In the genomic region with DNA sequence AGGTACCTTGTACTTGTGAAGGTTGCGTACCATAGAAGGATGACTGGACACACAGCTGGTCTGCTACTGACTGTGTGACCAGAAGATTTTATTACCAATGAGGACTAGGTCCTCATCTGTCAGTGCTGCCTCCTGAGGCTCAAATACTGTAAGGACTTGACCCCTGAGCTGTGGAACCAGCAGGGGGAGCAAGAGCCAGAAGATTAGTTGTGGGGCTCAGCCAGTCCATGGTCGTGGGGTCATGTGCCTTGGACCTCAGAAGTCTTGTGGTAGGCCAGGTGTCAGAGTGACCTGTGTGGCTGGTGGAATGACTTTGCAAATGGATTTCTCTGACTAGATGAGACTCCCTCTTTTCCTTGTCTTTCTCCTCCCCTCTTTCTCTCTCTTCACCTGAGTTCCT, we compare ENCODE assay signal across 9 mouse cellular contexts. TPM values are rescaled to one million over a fixed set of nuclear protein-coding genes. Genes with fewer than 3 reads are reported as not detected.
DNase-seq lines count a peak whose midpoint lies in the region; ATAC-seq and TF ChIP-seq lines count a peak whose summit lies in the region.
"Had no signal": no experiment of that assay in that cellular context is flagged by ENCODE, and none has a peak within 500 bp of the region (broad histone marks: within the 10 kb centered on the region; RNA-seq: fewer than 3 reads in every experiment).

No protein-coding gene starts in this region.

- H3K4me3 ChIP-seq in left cerebral cortex, adult 2 months, result no peak overlapping the region
- no peak overlapping the region for H3K4me3 ChIP-seq in forebrain, postnatal 0 days (ENCODE audit: low read depth, low read length)

- no peaks in the 10 kb centered on the region for H3K4me1 ChIP-seq in forebrain, postnatal 0 days (ENCODE audit: insufficient read depth)

- peak; percentile 29 for TF ChIP-seq CTCF in left cerebral cortex, adult 2 months (IDR thresholded peaks at IDR 0.05)
- no peak for TF ChIP-seq CTCF in forebrain, postnatal 0 days (IDR thresholded peaks at IDR 0.05; ENCODE audit: low read depth)

- no peak overlapping the region for H3K4me2 ChIP-seq in forebrain, postnatal 0 days (ENCODE audit: low read depth)

- DNase-seq in left cerebral cortex, adult 2 months (ENCODE audit: extremely low spot score in 1 of 2, low spot score in 2 of 2), result no peak
- no peak for DNase-seq in left cerebral cortex, postnatal 14 days (ENCODE audit: low spot score in 2 of 2)
- DNase-seq in NIH3T3 (ENCODE audit: low read depth), result peak; percentile 17
- peak; percentile 4 for DNase-seq in brain, adult 2 months (ENCODE audit: low read depth, low spot score)
- peak; percentile 32 for DNase-seq in lung, postnatal 10 days
- DNase-seq in spleen, postnatal 36 days (ENCODE audit: low spot score in 2 of 2), result no peak
- DNase-seq in forebrain, postnatal 0 days, result no peak
- DNase-seq in cerebellum, adult 9-10 months, result no peak

- no peak overlapping the region for H3K27ac ChIP-seq in left cerebral cortex, adult 2 months
- H3K27ac ChIP-seq in forebrain, postnatal 0 days (ENCODE audit: low read depth, low read length), result no peak overlapping the region

- no peak overlapping the region for H3K9ac ChIP-seq in forebrain, postnatal 0 days

- WGBS in forebrain, postnatal 0 days, result 83% methylated on average over 2 of the region's 2 CpGs

- H3K36me3 ChIP-seq in forebrain, postnatal 0 days (ENCODE audit: insufficient read depth), result no peaks in the 10 kb centered on the region

- H3K9me3 ChIP-seq in forebrain, postnatal 0 days (ENCODE audit: low read length), result no peaks in the 10 kb centered on the region

- intact Hi-C loops in left cerebral cortex, adult 2 months (cut with DNase I), result loop anchor here (5.0 kb wide), 2 partner anchors 84 to 129 kb away; no protein-coding TSS in a partner anchor
- intact Hi-C loops in left cerebral cortex, postnatal 14 days (cut with DNase I), result no loop called here

- H3K27me3 ChIP-seq in forebrain, postnatal 0 days (ENCODE audit: insufficient read depth, low read length), result no peaks in the 10 kb centered on the region

- no peak for ATAC-seq in forebrain, postnatal 0 days

RNA-seq across cellular contexts. Expression of a gene that starts 29.5 kb away (rescaled TPM):
- total RNA-seq in left cerebral cortex, adult 2 months (2021), result not detected
- total RNA-seq in left cerebral cortex, postnatal 14 days (2021), result not detected
- 0.62 and 1.4 TPM in 2 replicates for total RNA-seq in forebrain, postnatal 0 days (2014; rRNA removed)
- 0.30 TPM in 1 of 2 replicates, not detected in the other for polyA plus RNA-seq in forebrain, postnatal 0 days (2015; fragmentation: Nextera tagmentation; extraction: Ambion mirVana)
- polyA plus RNA-seq: embryonic facial prominence, embryonic 14.5 days had no signal

RNA-seq across cellular contexts. Expression of a gene that starts 52.8 kb away (rescaled TPM):
- total RNA-seq in left cerebral cortex, adult 2 months (2021), result 10 to 100 TPM; 81.4 to 82.2 TPM
- 10 to 100 TPM; 44.2 to 52.7 TPM for total RNA-seq in left cerebral cortex, postnatal 14 days (2021)
- 11.8 and 13.1 TPM in 2 replicates for total RNA-seq in forebrain, postnatal 0 days (2014; rRNA removed)
- 5.4 and 7.2 TPM in 2 replicates for polyA plus RNA-seq in forebrain, postnatal 0 days (2015; fragmentation: Nextera tagmentation; extraction: Ambion mirVana)

Comparison
In these comparisons a context has a peak if more than half of its experiments do, and no peak if none do; other contexts are left out.
1. DNase-seq: peak in NIH3T3 (single experiment), brain, adult 2 months (single experiment) and lung, postnatal 10 days (single experiment); none in left cerebral cortex, adult 2 months (0 of 2), left cerebral cortex, postnatal 14 days (0 of 2), spleen, postnatal 36 days (0 of 2), forebrain, postnatal 0 days (single experiment) and cerebellum, adult 9-10 months (single experiment).